Mouse (Mus musculus) CH12.LX (cell line): Measurements from ENCODE around the gene Trim47. TPM values are rescaled to one million over a fixed set of nuclear protein-coding genes. Genes with fewer than 3 reads are reported as not detected.

ENCODE experiments used
- DNase-seq: peaks from one replicate; pipeline ENCODE4 v3.0.0-alpha.2; 2013; ENCODE audit errors: extremely low read depth
- H3K27ac ChIP-seq: 2 replicates; pipeline ENCODE4 v1.5.1; 2012; ENCODE audit warnings: low read depth, mild to moderate bottlenecking, control low read depth, moderate library complexity; ENCODE audit not compliant: insufficient read depth
- H3K27me3 ChIP-seq: replicated peaks from 2 replicates; pipeline ENCODE3; 2012; ENCODE audit warnings: inconsistent platforms
- H3K36me3 ChIP-seq, 2 experiments: replicated peaks in 1 of 2; 2 replicates each; pipeline versions ENCODE3 to v1.6.1; 2012; ENCODE audit warnings: inconsistent platforms in 1 of 2, low read length in 1 of 2, mild to moderate bottlenecking in 1 of 2, mixed read lengths in 1 of 2, moderate library complexity in 1 of 2; ENCODE audit not compliant: control insufficient read depth in 1 of 2, insufficient read depth in 1 of 2
- H3K4me1 ChIP-seq, 2 experiments: 2 replicates each; pipeline ENCODE4 v1.6.1; 2012; ENCODE audit warnings: inconsistent platforms in 1 of 2, moderate library complexity in 1 of 2; ENCODE audit not compliant: insufficient read depth in 2 of 2, control insufficient read depth in 1 of 2
- H3K4me2 ChIP-seq: 2 replicates; pipeline ENCODE4 v1.6.1; 2012; ENCODE audit warnings: low read depth, mild to moderate bottlenecking, control low read depth; ENCODE audit not compliant: poor library complexity, insufficient read depth, severe bottlenecking
- H3K4me3 ChIP-seq, 3 experiments: fragments of 150-350 bp in 1 of 3; sonication (generic) in 1 of 3; replicated peaks in 1 of 3; 2 replicates each; pipeline versions ENCODE3 to v1.5.1; 2011 to 2012; ENCODE audit warnings: low read depth in 2 of 3, low read length in 2 of 3, mild to moderate bottlenecking in 2 of 3, moderate library complexity in 2 of 3, control low read depth in 1 of 3, improper control_type of control experiment in 1 of 3, inconsistent platforms in 1 of 3, mixed read lengths in 1 of 3; ENCODE audit not compliant: poor library complexity in 1 of 3
- H3K79me2 ChIP-seq: replicated peaks from 2 replicates; pipeline ENCODE4 v1.6.1; 2012; ENCODE audit warnings: mild to moderate bottlenecking, moderate library complexity; ENCODE audit not compliant: control insufficient read depth, poor library complexity, insufficient read depth, severe bottlenecking; ENCODE audit errors: extremely low read depth
- H3K9ac ChIP-seq: 2 replicates; pipeline ENCODE4 v1.6.1; 2012; ENCODE audit warnings: low read depth, mild to moderate bottlenecking, control low read depth, moderate library complexity; ENCODE audit not compliant: insufficient read depth
- H3K9me3 ChIP-seq: replicated peaks from 2 replicates; pipeline ENCODE3; 2012; ENCODE audit warnings: low read length, inconsistent platforms, mixed read lengths
- BHLHE40 ChIP-seq: IDR thresholded peaks from 2 replicates; pipeline ENCODE4 v1.6.1; 2011; ENCODE audit warnings: mild to moderate bottlenecking, low read depth, low read length, improper control_type of control experiment
- CHD1 ChIP-seq: IDR thresholded peaks from 2 replicates; pipeline ENCODE4 v1.6.1; 2012; ENCODE audit warnings: low read depth, low read length, improper control_type of control experiment, inconsistent platforms
- CHD2 ChIP-seq: IDR thresholded peaks from 2 replicates; pipeline ENCODE4 v1.6.1; 2011; ENCODE audit warnings: low read length, improper control_type of control experiment
- CTCF ChIP-seq, 2 experiments: IDR thresholded peaks in 1 of 2; conservative IDR thresholded peaks in 1 of 2; 2 replicates each; pipeline ENCODE4 v1.5.1; 2011 to 2012; ENCODE audit warnings: low read depth in 2 of 2, low read length in 2 of 2, improper control_type of control experiment in 1 of 2, inconsistent platforms in 1 of 2, mild to moderate bottlenecking in 1 of 2, moderate library complexity in 1 of 2
- ELF1 ChIP-seq: IDR thresholded peaks from 2 replicates; pipeline ENCODE4 v1.6.1; 2014; ENCODE audit warnings: low read depth, mild to moderate bottlenecking, inconsistent platforms, low read length, improper control_type of control experiment
- GABPA ChIP-seq: IDR thresholded peaks from 2 replicates; pipeline ENCODE4 v1.6.1; 2012; ENCODE audit warnings: low read depth, low read length, improper control_type of control experiment, inconsistent platforms; ENCODE audit not compliant: insufficient replicate concordance
- KAT2A ChIP-seq: IDR thresholded peaks from 2 replicates; pipeline ENCODE4 v1.6.1; 2012; ENCODE audit warnings: low read length, improper control_type of control experiment, inconsistent platforms; ENCODE audit not compliant: insufficient replicate concordance
- MAX ChIP-seq: IDR thresholded peaks from 2 replicates; pipeline ENCODE4 v1.6.1; 2011; ENCODE audit warnings: low read length, improper control_type of control experiment
- MAZ ChIP-seq: IDR thresholded peaks from 2 replicates; pipeline ENCODE4 v1.6.1; 2012; ENCODE audit warnings: low read depth, mild to moderate bottlenecking, inconsistent platforms, low read length, improper control_type of control experiment, moderate library complexity
- NELFE ChIP-seq: IDR thresholded peaks from 2 replicates; pipeline ENCODE4 v1.6.1; 2011; ENCODE audit warnings: low read depth, low read length, improper control_type of control experiment
- NRF1 ChIP-seq: IDR thresholded peaks from 2 replicates; pipeline ENCODE4 v1.6.1; 2014; ENCODE audit warnings: low read depth, mild to moderate bottlenecking, inconsistent platforms, low read length, improper control_type of control experiment, moderate library complexity
- PAX5 ChIP-seq: IDR thresholded peaks from 2 replicates; pipeline ENCODE4 v1.6.1; 2012; ENCODE audit warnings: low read length, inconsistent platforms, mixed read lengths
- POLR2A ChIP-seq: IDR thresholded peaks from 2 replicates; pipeline ENCODE4 v1.6.1; 2011; ENCODE audit warnings: low read depth, mild to moderate bottlenecking, improper control_type of control experiment, low read length
- RAD21 ChIP-seq: IDR thresholded peaks from 2 replicates; pipeline ENCODE4 v1.6.1; 2011; ENCODE audit warnings: low read depth, mild to moderate bottlenecking, low read length, improper control_type of control experiment, moderate library complexity
- RCOR1 ChIP-seq: conservative IDR thresholded peaks from 2 replicates; pipeline ENCODE4 v1.6.1; 2012; ENCODE audit warnings: low read depth, mild to moderate bottlenecking, inconsistent platforms, low read length, improper control_type of control experiment
- SMC3 ChIP-seq: IDR thresholded peaks from 2 replicates; pipeline ENCODE4 v1.6.1; 2011; ENCODE audit warnings: low read depth, low read length, improper control_type of control experiment
- TCF12 ChIP-seq: IDR thresholded peaks from 2 replicates; pipeline ENCODE4 v1.6.1; 2014; ENCODE audit warnings: low read depth, mild to moderate bottlenecking, inconsistent platforms, low read length, improper control_type of control experiment
- USF2 ChIP-seq: conservative IDR thresholded peaks from 2 replicates; pipeline ENCODE4 v1.6.1; 2011; ENCODE audit warnings: low read depth, low read length, improper control_type of control experiment
- dilution Hi-C: fragments of 300-500 bp; cut with MboI; formaldehyde crosslinking; loops from 2 replicates; pipeline ENCODE4 v1.14.3; 2020; ENCODE audit warnings: low sequenced_read_pairs; ENCODE audit not compliant: extremely low pct_unique_long_range_greater_than_20kb, extremely low pct_ligation_motif_present
- in situ Hi-C: fragments of 300-500 bp; cut with MboI; formaldehyde crosslinking; loops from 3 replicates; pipeline ENCODE4 v1.14.3; 2019; ENCODE audit warnings: low sequenced_read_pairs, low pct_ligation_motif_present, low pct_unique_long_range_greater_than_20kb, mixed read lengths
- polyA plus RNA-seq: library from polyadenylated mRNA; unstranded; fragments of >175 nt; gene quantifications from 2 replicates; pipeline ENCODE4 v1.2.1, GENCODE M21; 2012; ENCODE audit warnings: low read depth; ENCODE audit not compliant: insufficient read length
- total RNA-seq, 2 experiments: library from RNA; depleted of rRNA; stranded (reverse); fragments of 300-350 nt in 1 of 2; fragments of >200 nt in 1 of 2; gene quantifications; 2 replicates each; pipeline ENCODE4 v1.2.3; 2012 to 2014

Gene Trim47
- total and polyA plus RNA-seq, 3 experiments, result 0.21 to 0.38 TPM; not detected in 1

GRCm38 (mm10) chr11:116100839-116101238 is 26.2 kb downstream of the Trim47 start:
- Histone ChIP-seq H3K27ac (no peak overlapping the region), H3K36me3 (no peaks in the 10 kb centered on the region), H3K9ac (no peak overlapping the region), H3K9me3 (peaks cover 5% of the 10 kb centered on the region), H3K4me3 (no peak overlapping the region), H3K27me3 (peaks cover 4% of the 10 kb centered on the region), H3K4me2 (no peak overlapping the region), H3K4me1 (peaks cover 8 to 14% of the 10 kb centered on the region in 2 experiments), H3K79me2 (no peaks in the 10 kb centered on the region)
- in situ Hi-C loops (no loop called here), dilution Hi-C loops (no loop called here)
- no peak for DNase-seq
- TF ChIP-seq CTCF (conservative IDR thresholded peaks at IDR 0.05 in 1 of 2, IDR thresholded peaks at IDR 0.05 in 1 of 2; ENCODE audit: low read depth in 2 of 2, low read length in 2 of 2), result no peak
- no peak for TF ChIP-seq CHD1
- no peak for TF ChIP-seq RAD21
- TF ChIP-seq MAX, result no peak
- no peak for TF ChIP-seq USF2
- no peak for TF ChIP-seq PAX5
- TF ChIP-seq CHD2, result no peak
- TF ChIP-seq SMC3, result no peak
- no peak for TF ChIP-seq NELFE
- TF ChIP-seq RCOR1, result no peak
- no peak for TF ChIP-seq ELF1

GRCm38 (mm10) chr11:116100385-116100784 is 26.6 kb downstream of the Trim47 start:
- in situ Hi-C loops, result no loop called here
- peaks cover 8 to 14% of the 10 kb centered on the region in 2 experiments for H3K4me1 ChIP-seq
- no peak for DNase-seq
- no peaks in the 10 kb centered on the region for H3K36me3 ChIP-seq
- H3K27me3 ChIP-seq, result peaks cover 4% of the 10 kb centered on the region
- no peak overlapping the region for H3K9ac ChIP-seq
- dilution Hi-C loops, result no loop called here
- H3K27ac ChIP-seq, result no peak overlapping the region
- H3K4me2 ChIP-seq, result no peak overlapping the region
- peaks cover 5% of the 10 kb centered on the region for H3K9me3 ChIP-seq
- TF ChIP-seq TCF12 (no peak), CHD1 (no peak), GABPA (no peak), MAZ (no peak), POLR2A (no peak), NRF1 (no peak), USF2 (no peak), BHLHE40 (no peak), ELF1 (no peak), KAT2A (no peak)
- no peaks in the 10 kb centered on the region for H3K79me2 ChIP-seq
- H3K4me3 ChIP-seq, result no peak overlapping the region
